Mouse (Mus musculus) skeletal muscle tissue, postnatal 0 days (tissue): ENCODE measurements around the gene Kif5a. TPM values are rescaled to one million over a fixed set of nuclear protein-coding genes. Genes with fewer than 3 reads are reported as not detected.

Experiments used
- polyA plus RNA-seq: library from polyadenylated mRNA; unstranded; fragments of >200 nt; fragmentation: Nextera tagmentation; extraction: Ambion mirVana; gene quantifications from 2 replicates; pipeline ENCODE4 v1.2.1, GENCODE M21; 2015

The Kif5a gene
- polyA plus RNA-seq = 0.39 and 0.58 TPM in 2 replicates

DNA sequence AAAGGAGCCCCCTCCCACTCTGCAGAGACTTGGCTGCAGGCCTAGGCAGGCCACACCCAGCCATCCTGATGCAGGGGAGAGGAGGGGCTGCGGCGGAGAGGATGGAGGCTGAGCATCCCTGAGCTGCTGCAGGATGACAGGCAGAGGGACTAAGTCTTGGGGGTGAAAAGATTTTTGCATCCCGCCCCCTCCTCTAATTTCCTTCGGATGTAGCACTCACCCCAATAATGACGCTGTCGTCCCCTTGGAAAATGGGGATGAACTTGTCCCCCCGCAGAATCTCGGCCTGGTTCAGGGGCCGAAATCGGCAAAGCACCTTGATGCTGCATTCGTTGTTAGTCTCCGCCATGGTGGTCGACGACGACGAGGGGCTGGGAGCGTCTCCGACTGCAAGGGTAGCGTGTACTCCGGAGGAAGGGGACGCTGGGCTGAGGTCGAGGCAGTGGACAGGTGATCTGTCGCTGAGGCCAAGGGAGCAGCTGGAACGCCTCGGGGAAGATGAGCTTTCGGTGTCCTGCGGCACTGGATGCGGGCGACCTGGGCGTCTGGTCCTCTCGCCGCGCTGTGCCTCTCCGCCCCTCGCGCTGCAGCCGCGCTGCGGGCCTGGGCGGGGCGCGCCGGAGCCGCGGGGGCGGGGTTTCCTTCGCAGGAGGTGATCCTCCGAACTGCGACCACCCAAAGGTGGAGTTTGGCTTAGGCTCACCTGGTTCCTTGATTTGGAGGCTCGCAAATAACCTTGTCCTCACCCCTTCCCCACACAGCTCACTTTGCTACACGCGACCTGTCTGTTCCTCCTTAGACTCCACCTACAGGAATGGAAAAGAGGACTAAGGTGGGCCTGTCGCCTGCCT, at the start of gene Kif5a:
Kif5a (minus strand) TSS at position 801 of the 851 bp plus-strand sequence.

DNA sequence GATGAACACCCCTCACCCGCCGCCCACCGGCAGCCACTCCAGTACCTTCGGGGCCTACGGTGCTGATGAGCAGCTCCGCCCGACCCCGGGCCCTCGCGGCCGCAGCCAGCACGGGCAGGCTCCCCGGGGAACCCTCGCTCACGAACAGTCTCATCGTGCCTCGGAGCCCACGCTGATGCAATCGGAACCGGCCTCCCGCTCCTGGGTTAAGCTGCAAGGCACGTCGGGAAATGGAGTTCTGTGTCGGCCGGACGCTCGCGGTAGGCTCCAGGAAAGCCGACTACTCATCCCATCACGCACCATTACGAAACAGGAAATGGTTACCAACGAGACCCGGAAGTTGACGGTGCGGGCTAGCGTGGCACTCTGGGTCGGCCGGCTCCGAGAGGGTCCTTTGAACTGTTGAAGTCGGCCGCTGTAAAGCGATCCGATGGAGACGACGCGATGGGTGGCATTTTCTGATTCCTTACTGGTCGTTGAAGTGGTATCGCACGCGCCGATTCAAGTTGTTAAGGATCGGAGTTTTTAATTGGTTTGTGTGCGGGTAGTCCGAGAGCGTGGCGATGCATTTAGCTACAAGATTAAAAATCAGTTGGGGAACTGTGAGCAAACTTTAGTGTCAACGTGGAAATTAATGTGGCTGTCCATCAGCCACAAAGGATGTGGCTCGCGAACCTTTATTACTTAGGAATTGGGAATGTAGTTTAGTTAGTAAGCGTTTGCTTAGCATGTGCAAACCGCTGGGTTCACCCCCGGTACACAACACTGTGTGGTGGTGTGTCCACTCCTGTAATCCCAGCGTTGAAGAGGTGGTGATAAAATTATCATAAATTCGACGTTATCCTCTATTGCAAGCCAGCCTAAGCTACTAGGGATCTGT, 48.6 kb upstream of the Kif5a start, which contains the start of gene Mars:
Mars (minus strand) TSS at position 311 of the 880 bp plus-strand sequence.

DNA sequence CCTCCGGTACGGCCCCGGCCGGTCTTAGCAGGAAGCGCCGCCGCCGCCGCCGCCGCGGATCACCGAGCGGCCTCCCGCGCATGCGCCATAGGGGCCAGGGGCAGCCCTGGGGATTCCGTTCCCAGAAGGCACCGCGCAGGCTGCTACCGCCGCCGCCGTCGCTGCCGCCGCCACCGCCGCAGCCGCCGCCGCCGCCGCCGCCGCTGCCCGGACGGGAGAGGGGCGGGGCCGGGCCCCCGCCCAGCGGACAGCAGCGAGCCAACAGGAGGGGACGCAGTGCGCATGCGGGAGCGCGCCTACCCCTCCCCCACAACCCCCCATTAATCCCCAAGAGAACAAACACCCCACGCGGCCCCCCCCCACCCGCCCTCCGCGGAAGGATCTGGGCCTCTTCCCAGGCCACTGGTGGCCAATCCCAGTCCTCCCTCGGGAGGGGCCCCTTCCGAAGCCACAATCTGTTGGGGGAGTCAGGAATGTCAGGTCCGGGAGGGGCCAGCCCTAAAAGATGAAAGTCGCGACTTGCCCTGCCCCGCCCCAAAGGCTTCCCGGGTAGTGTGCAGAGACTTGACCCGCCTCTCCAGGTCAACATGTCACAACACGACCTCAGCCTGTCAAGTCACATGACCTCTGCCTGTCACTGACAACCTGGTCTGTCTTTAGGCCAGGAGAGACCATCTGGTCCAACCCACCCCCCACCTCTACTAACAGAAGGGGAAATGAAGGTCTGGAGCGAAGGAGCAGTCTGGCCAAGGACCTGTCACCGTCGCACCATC, 25.8 kb upstream of the Kif5a start, which contains the start of gene Mbd6:
Mbd6 (minus strand) TSS at position 219 of the 773 bp plus-strand sequence.

DNA sequence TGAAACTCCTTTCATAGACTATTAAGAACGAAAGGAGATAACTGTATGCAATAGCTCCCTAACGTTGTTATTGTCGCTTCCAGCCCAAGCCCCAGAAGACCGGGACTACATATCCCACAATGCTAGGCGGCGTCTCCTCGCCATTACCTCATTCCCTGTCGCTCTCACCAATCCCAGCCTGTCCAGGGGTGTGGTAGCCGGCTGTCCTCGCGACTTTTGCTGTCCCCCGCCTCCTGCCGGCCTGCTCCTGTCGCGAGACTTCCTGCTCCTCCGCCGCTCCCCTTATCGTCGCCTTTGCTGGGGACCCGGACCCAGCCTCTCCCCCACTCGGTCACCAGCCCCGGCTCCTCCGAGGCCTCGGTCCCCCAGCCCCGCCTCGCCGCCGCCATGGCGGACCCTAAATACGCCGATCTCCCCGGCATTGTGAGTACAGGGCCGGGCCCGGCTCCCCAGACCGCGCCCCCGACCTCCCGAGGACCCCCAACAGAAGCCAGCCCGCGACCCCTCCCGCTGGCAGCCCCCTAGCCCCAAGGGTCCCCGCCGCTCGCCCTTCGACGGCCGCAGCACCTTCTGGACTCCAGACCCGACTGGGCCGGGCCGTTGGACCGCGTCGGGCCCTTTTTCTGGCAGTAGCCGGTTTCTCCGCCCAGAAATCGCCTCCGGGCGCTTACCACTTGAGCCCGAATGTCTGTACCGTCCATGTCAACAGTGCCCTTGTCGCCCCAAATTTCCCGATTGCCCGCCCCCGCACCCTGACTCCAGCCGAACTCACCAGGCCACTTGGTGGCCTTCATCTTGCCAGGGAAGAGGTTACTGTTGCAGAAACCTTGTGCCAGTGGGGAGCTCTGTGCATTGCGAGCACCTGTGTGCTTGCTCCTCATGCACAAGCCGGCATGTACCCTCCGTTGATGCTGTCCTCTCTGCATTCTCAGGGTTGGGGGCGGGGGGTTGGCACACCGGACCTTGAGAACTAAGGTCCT, 3.3 kb upstream of the Kif5a start, which contains the start of gene Dctn2:
Dctn2 (plus strand) TSS at position 257 of the 980 bp plus-strand sequence.

DNA sequence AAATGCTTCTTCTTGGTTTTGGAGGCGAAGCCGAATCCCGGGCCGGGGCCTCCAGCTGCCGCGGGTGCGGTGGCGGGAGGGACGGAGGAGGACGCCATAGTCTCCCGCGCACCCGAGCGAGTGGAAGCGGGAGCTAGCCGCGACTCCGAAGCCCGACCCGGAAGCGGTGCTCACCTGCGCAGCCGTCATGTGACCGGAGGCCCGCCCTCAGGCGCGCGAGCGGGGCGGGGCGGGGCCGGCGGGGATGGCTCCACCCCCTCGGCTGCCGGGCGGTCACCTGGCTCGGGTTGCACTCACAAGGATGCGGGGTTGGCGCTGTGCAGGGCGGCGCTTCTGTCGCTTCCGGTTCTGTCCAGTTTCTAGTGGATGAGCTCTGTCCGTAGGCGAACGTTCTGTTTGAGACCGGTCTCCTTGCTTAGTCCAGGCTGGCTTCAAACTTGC, 51.7 kb downstream of the Kif5a start, which contains the start of gene Pip4k2c:
Pip4k2c (minus strand) TSS at position 172 of the 441 bp plus-strand sequence.

DNA sequence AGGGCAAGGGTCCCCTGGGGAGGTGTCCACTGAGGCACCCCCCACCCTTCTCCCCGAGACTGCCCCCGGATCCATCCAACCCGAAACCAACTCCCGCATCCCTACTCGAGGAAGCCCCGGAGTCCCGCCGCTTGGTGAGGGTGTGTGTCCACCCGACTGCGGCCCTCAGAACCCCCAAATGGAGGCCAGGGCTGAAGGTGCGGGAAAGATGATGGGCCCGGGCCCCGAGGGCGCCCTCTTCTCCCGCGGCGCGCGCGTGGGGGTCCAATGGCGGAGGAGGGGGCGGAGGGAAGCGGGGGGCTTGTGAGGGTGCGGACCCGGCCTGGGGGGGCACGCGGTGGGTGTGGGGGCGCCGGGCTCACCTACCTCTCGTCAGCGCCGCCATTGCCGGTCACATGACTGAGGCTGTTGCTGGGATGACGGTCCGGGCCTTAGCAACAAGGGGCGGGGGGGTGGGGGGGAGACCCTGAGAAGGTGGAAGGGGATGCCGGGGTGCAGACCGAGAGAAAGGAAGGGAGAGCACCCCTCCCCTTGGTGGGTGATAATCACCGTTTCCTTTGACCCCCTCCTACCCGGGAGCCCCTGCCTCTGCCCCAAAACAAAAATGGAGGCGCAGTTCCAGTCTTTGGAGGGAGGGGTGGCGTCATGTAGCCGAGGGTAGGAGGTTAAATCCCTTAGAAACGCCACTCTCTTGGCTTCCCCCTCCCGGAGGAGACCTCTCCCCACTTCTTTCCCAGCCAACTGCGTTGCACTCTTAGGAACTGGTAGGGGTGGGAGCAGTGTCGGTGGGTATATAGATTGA, 67.6 kb downstream of the Kif5a start, which contains the start of gene Dtx3:
Dtx3 (minus strand) TSS at position 401 of the 802 bp plus-strand sequence.

DNA sequence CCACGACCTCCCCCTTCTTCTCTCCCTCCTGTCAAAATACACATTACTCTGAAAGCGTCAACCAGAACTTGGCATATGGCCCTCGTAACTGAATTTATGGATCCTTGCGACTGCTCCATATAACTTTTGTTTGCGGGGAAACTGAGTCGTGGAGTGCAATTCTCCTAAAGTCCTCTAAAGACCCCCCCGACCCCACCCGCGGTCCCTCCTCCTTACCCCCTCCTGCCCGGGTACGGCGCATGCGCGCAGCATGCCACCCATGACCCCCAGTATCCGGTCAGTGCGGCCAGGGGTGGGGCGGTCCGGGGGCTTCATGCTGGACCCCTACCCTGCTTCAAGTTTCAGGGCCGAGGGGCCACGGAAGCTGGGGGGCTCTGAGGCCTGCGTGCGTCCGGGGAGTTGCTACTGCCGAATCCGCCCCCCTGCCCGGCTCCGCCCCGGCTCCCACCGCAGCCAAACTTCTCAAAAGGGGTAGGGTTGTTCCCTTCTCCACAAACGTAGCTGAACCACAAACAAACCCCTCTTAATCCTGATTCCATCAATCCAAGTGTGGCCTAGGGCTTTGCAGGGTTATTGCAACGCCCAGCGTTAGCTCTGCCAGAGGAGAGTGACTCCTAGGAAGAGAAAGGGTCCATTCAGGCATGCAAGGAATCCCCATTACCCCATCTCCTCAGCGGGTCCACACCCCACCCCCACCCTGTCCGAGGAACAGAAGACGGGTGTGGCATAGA, 73.3 kb downstream of the Kif5a start, which contains the start of gene Arhgef25:
Arhgef25 (minus strand) TSS at position 433 of the 731 bp plus-strand sequence.

DNA sequence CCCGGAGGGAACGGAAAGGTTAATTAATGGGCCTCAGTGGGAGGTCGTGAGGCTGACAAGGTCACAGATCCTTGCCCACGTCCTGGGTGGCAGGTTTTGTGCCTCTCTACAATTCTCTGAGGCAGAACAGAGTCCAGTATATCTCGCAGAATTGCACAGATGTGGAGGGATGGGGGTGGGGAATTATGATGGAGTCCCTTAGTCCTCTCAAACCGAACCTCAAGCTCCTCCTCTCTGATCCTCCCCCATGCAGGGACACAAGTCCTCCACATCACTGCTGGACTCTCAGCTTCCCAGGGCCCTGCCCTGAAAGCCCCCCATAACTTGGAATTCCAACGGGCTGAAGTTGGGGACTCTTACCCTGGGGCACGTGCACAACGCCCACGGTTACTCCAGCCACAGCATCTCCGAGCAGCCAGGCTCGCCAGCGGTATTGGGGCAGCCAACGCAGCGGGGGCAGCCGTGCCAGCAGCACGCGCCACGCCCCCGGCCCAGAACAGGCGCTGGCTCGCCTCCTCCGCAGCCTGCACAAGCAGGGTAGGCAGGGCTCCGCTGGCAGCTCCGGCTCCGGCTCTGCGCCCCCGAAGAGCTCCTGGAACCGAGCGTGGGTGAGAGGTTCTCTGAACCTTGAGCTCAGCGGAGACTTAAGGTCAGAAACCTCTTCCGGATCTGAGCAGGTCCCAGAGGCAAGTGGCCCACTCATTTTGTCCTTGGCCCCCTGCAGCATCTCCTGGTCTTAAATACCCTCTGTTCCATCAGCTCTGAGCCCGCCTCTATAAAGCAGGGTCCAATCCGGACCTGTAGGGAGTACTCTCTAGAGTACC, 83.1 kb downstream of the Kif5a start, which contains the start of gene Slc26a10:
Slc26a10 (minus strand) TSS at position 775 of the 824 bp plus-strand sequence.

Other genes starting within 250 kb of the Kif5a start
- gene Tsfm, start 232.5 kb downstream of the Kif5a start, polyA plus RNA-seq = 62.9 and 72.7 TPM in 2 replicates
- gene Mettl1, start 221.9 kb downstream of the Kif5a start, polyA plus RNA-seq = 29.7 and 32.8 TPM in 2 replicates
- 0.17 and 0.37 TPM in 2 replicates for gene Eef1akmt3, start 221.8 kb downstream of the Kif5a start, polyA plus RNA-seq
- gene Cyp27b1, start 215.1 kb downstream of the Kif5a start, polyA plus RNA-seq = 0.10 and 0.21 TPM in 2 replicates
- gene March9, start 203.2 kb downstream of the Kif5a start, polyA plus RNA-seq = 0.16 and 0.19 TPM in 2 replicates
- gene Cdk4, start 199.8 kb downstream of the Kif5a start, polyA plus RNA-seq = 313 and 366 TPM in 2 replicates
- 63.3 and 77.1 TPM in 2 replicates for gene Tspan31, start 193.1 kb downstream of the Kif5a start, polyA plus RNA-seq
- gene Agap2, start 188.1 kb downstream of the Kif5a start, polyA plus RNA-seq = 0.04 and 0.05 TPM in 2 replicates
- gene Os9, start 142.2 kb downstream of the Kif5a start, polyA plus RNA-seq = 36.3 and 44.1 TPM in 2 replicates
- 1.1 and 1.8 TPM in 2 replicates for gene B4galnt1, start 98.1 kb downstream of the Kif5a start, polyA plus RNA-seq
- gene Slc26a10, start 82.7 kb downstream of the Kif5a start, polyA plus RNA-seq = 1.7 and 2.8 TPM in 2 replicates
- 20.1 and 22.7 TPM in 2 replicates for gene Arhgef25, start 73.3 kb downstream of the Kif5a start, polyA plus RNA-seq
- gene Dtx3, start 67.6 kb downstream of the Kif5a start, polyA plus RNA-seq = 30.4 and 37.8 TPM in 2 replicates
- gene Pip4k2c, start 51.8 kb downstream of the Kif5a start, polyA plus RNA-seq = 7.4 and 9.7 TPM in 2 replicates
- 134 and 144 TPM in 2 replicates for gene Dctn2, start 3.0 kb upstream of the Kif5a start, polyA plus RNA-seq
- 7.5 and 7.8 TPM in 2 replicates for gene Mbd6, start 25.7 kb upstream of the Kif5a start, polyA plus RNA-seq
- 62.6 and 65.6 TPM in 2 replicates for gene Mars, start 48.4 kb upstream of the Kif5a start, polyA plus RNA-seq
- 3.8 and 5.7 TPM in 2 replicates for gene Arhgap9, start 58.6 kb upstream of the Kif5a start, polyA plus RNA-seq
- 2.0 and 2.2 TPM in 2 replicates for gene Gli1, start 78.6 kb upstream of the Kif5a start, polyA plus RNA-seq
- gene Inhbe, start 91.1 kb upstream of the Kif5a start, polyA plus RNA-seq = not detected in 2 replicates
- gene Inhbc, start 107.1 kb upstream of the Kif5a start, polyA plus RNA-seq = not detected in 2 replicates
- 19.0 and 21.7 TPM in 2 replicates for gene R3hdm2, start 117.0 kb upstream of the Kif5a start, polyA plus RNA-seq
- gene Stac3, start 238.3 kb upstream of the Kif5a start, polyA plus RNA-seq = 123 and 126 TPM in 2 replicates